Mouse (Mus musculus) small intestine, adult 2 months (tissue): ENCODE results near the gene AC153137.1. TPM values are rescaled to one million over a fixed set of nuclear protein-coding genes. Genes with fewer than 3 reads are reported as not detected.

Experiments
- H3K27ac ChIP-seq: fragments of 200-500 bp; 2 replicates; pipeline ENCODE4 v1.5.1; 2012; ENCODE audit warnings: low read depth, low read length, control low read depth, inconsistent platforms; ENCODE audit not compliant: insufficient read depth
- H3K27me3 ChIP-seq: fragments of 200-500 bp; 2 replicates; pipeline ENCODE4 v1.6.1; 2012; ENCODE audit warnings: mild to moderate bottlenecking, moderate library complexity, low read length, inconsistent platforms; ENCODE audit not compliant: control insufficient read depth, insufficient read depth
- H3K36me3 ChIP-seq: fragments of 200-500 bp; 2 replicates; pipeline ENCODE4 v1.6.1; 2012; ENCODE audit warnings: mild to moderate bottlenecking, low read length, control low read depth, inconsistent platforms; ENCODE audit not compliant: control insufficient read depth, insufficient read depth
- H3K4me1 ChIP-seq: fragments of 200-500 bp; 2 replicates; pipeline ENCODE4 v1.6.1; 2012; ENCODE audit warnings: low read length, inconsistent platforms, mixed read lengths; ENCODE audit not compliant: control insufficient read depth, insufficient read depth, insufficient read length
- H3K4me3 ChIP-seq: fragments of 200-500 bp; 2 replicates; pipeline ENCODE4 v1.5.1; 2012; ENCODE audit warnings: low read depth, mild to moderate bottlenecking, control low read depth, inconsistent platforms, low read length, moderate library complexity
- CTCF ChIP-seq: fragments of 200-500 bp; IDR thresholded peaks from 2 replicates; pipeline ENCODE4 v1.5.1; 2012; ENCODE audit warnings: low read depth, mild to moderate bottlenecking, control low read depth, inconsistent platforms, low read length, moderate library complexity, mixed read lengths; ENCODE audit not compliant: insufficient replicate concordance, insufficient read length; ENCODE audit errors: extremely low read depth
- POLR2A ChIP-seq: fragments of 200-500 bp; IDR thresholded peaks from 2 replicates; pipeline ENCODE4 v1.6.1; 2012; ENCODE audit warnings: low read depth, mild to moderate bottlenecking, control low read depth, inconsistent platforms, low read length, moderate library complexity
- WGBS: fragments of 180-500 bp; shearing (Covaris S2); methylation state at CpG from one replicate; pipeline ENCODE4 v1.1.7; 2018; 5-methylcytosine and 5-hydroxymethylcytosine counted together
- polyA plus RNA-seq: library from polyadenylated mRNA; depleted of rRNA; stranded (reverse); fragments of >200 nt; gene quantifications from 2 replicates; pipeline ENCODE4 v1.2.3, GENCODE M21; 2012

AC153137.1 gene
- polyA plus RNA-seq, 1 experiment = not detected

GRCm38 (mm10) chr1:30950456-30950835, 27.3 kb downstream of the AC153137.1 start:
- TF ChIP-seq POLR2A (no peak), CTCF (no peak)
- WGBS = 14% methylated on average over 5 of the region's 5 CpGs
- H3K27me3 ChIP-seq = no peaks in the 10 kb centered on the region
- peak overlapping the region; percentile 99 for H3K27ac ChIP-seq
- H3K4me3 ChIP-seq = no peak overlapping the region
- peaks cover 2% of the 10 kb centered on the region; the same call in 1 of the 2 replicates for H3K36me3 ChIP-seq
- peaks cover 5% of the 10 kb centered on the region; the same call in 1 of the 2 replicates for H3K4me1 ChIP-seq

- WGBS = under 1% methylated on average over 66 of the region's 66 CpGs
- TF ChIP-seq CTCF = no peak
- no peak; the same call in 1 of the 2 replicates for TF ChIP-seq POLR2A
Measured at GRCm38 (mm10) chr1:30949710-30950455, 27.9 kb downstream of the AC153137.1 start.

GRCm38 (mm10) chr1:30948950-30949639, 28.7 kb downstream of the AC153137.1 start:
- peaks cover 12% of the 10 kb centered on the region for H3K36me3 ChIP-seq
- 1% methylated on average over 84 of the region's 85 CpGs for WGBS
- no peaks in the 10 kb centered on the region for H3K27me3 ChIP-seq
- TF ChIP-seq CTCF (no peak), POLR2A (peak; percentile 43)
- peak overlapping the region; percentile 99 for H3K27ac ChIP-seq
- H3K4me3 ChIP-seq = peak overlapping the region; percentile 97
- peaks cover 9% of the 10 kb centered on the region; the same call in 1 of the 2 replicates for H3K4me1 ChIP-seq

More at GRCm38 (mm10) chr1:30949710-30950455, 27.9 kb downstream of the AC153137.1 start:
- Histone ChIP-seq H3K4me1 (peaks cover 7% of the 10 kb centered on the region; the same call in 1 of the 2 replicates), H3K4me3 (peak overlapping the region; percentile 97), H3K36me3 (peaks cover 6% of the 10 kb centered on the region), H3K27me3 (no peaks in the 10 kb centered on the region), H3K27ac (peak overlapping the region; percentile 99)

GRCm38 (mm10) chr1:30948361-30948949, 29.3 kb downstream of the AC153137.1 start:
- Histone ChIP-seq H3K27me3 (no peaks in the 10 kb centered on the region), H3K27ac (peak overlapping the region; percentile 99), H3K4me1 (peaks cover 9% of the 10 kb centered on the region; the same call in 1 of the 2 replicates), H3K36me3 (peaks cover 18% of the 10 kb centered on the region), H3K4me3 (peak overlapping the region; percentile 97)
- TF ChIP-seq POLR2A (no peak), CTCF (no peak)
- WGBS = under 1% methylated on average over 16 of the region's 16 CpGs

GRCm38 (mm10) chr1:30945136-30945535, 32.6 kb downstream of the AC153137.1 start:
- no peak overlapping the region for H3K27ac ChIP-seq
- H3K36me3 ChIP-seq = peaks cover 24% of the 10 kb centered on the region
- TF ChIP-seq CTCF = no peak
- no peak overlapping the region for H3K4me3 ChIP-seq
- H3K27me3 ChIP-seq = no peaks in the 10 kb centered on the region
- WGBS = 44% methylated on average over 6 of the region's 6 CpGs
- H3K4me1 ChIP-seq = 0 out of 2 replicates have a peak, but pooled peaks cover 3% of the 10 kb centered on the region

- H3K36me3 ChIP-seq = peaks cover 22% of the 10 kb centered on the region
- WGBS = 48% methylated on average over 3 of the region's 3 CpGs
Measured at GRCm38 (mm10) chr1:30940571-30940970, 37.2 kb downstream of the AC153137.1 start.

More at GRCm38 (mm10) chr1:30940571-30940970, 37.2 kb downstream of the AC153137.1 start:
- TF ChIP-seq CTCF = no peak
- Histone ChIP-seq H3K4me1 (peaks cover 11% of the 10 kb centered on the region; the same call in 1 of the 2 replicates), H3K4me3 (no peak overlapping the region), H3K27ac (no peak overlapping the region), H3K27me3 (no peaks in the 10 kb centered on the region)
